Mouse (Mus musculus): ENCODE results near the gene Rps15a. TPM values are rescaled to one million over a fixed set of nuclear protein-coding genes. Genes with fewer than 3 reads are reported as not detected.

The Rps15a gene
- total and polyA plus RNA-seq, 2 experiments from 2014 or later, result 221 to 384 TPM

GRCm38 (mm10) chr7:118103462-118104379, 12.3 kb downstream of the Rps15a start:
- Histone ChIP-seq H3K9me3 (ENCODE audit: low read length) (no peaks in the 10 kb centered on the region), H3K4me2 (ENCODE audit: low read depth) (no peak overlapping the region), H3K27me3 (ENCODE audit: insufficient read depth, low read length) (no peaks in the 10 kb centered on the region), H3K36me3 (ENCODE audit: insufficient read depth) (peaks cover 32% of the 10 kb centered on the region), H3K4me1 (ENCODE audit: insufficient read depth) (no peaks in the 10 kb centered on the region), H3K9ac (no peak overlapping the region), H3K4me3 (ENCODE audit: low read depth, low read length) (no peak overlapping the region), H3K27ac (ENCODE audit: low read depth, low read length) (no peak overlapping the region)
- 40% methylated on average over 5 of the region's 5 CpGs for WGBS
- TF ChIP-seq CTCF (IDR thresholded peaks at IDR 0.05; ENCODE audit: low read depth), result no peak
- peak; percentile 16 for ATAC-seq
- DNase-seq, result no peak

GRCm38 (mm10) chr7:118102678-118103461, 13.1 kb downstream of the Rps15a start:
- WGBS, result 34% methylated on average over 4 of the region's 4 CpGs
- TF ChIP-seq CTCF (IDR thresholded peaks at IDR 0.05; ENCODE audit: low read depth), result no peak
- no peaks in the 10 kb centered on the region for H3K4me1 ChIP-seq (ENCODE audit: insufficient read depth)
- no peaks in the 10 kb centered on the region for H3K9me3 ChIP-seq (ENCODE audit: low read length)
- H3K4me2 ChIP-seq (ENCODE audit: low read depth), result no peak overlapping the region
- H3K27ac ChIP-seq (ENCODE audit: low read depth, low read length), result no peak overlapping the region
- H3K4me3 ChIP-seq (ENCODE audit: low read depth, low read length), result no peak overlapping the region
- H3K36me3 ChIP-seq (ENCODE audit: insufficient read depth), result peaks cover 23% of the 10 kb centered on the region
- DNase-seq, result no peak
- no peak overlapping the region for H3K9ac ChIP-seq
- peak; percentile 23; the same call in 1 of the 2 replicates for ATAC-seq
- H3K27me3 ChIP-seq (ENCODE audit: insufficient read depth, low read length), result no peaks in the 10 kb centered on the region

DNA sequence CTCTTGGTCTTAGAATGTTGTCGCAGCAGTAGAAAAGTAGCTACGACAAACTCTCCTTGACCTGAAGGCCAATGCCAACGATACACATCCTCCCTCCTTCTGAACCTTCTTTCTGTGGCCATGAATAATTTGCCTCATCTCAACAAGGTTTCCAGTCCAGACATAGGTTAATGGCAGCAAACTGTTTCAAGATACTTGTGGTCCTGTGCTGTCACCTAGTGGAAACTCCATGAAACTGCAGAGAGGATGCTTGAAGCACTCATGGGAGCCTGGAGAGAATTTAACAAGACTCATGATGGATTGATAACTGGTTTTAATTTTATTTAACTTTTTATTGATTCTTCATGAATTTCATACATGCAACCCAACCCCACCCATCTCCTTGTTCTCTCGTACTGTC, 13.8 kb downstream of the Rps15a start:
- H3K9ac ChIP-seq, result no peak overlapping the region
- 46% methylated on average over 4 of the region's 4 CpGs for WGBS
- H3K27me3 ChIP-seq (ENCODE audit: insufficient read depth, low read length), result no peaks in the 10 kb centered on the region
- DNase-seq (peak; percentile 84), ATAC-seq (peak; percentile 55; the same call in 1 of the 2 replicates)
- H3K27ac ChIP-seq (ENCODE audit: low read depth, low read length), result no peak overlapping the region
- H3K4me2 ChIP-seq (ENCODE audit: low read depth), result no peak overlapping the region
- H3K4me3 ChIP-seq (ENCODE audit: low read depth, low read length), result no peak overlapping the region
- peaks cover 17% of the 10 kb centered on the region for H3K36me3 ChIP-seq (ENCODE audit: insufficient read depth)
- H3K9me3 ChIP-seq (ENCODE audit: low read length), result no peaks in the 10 kb centered on the region
- H3K4me1 ChIP-seq (ENCODE audit: insufficient read depth), result no peaks in the 10 kb centered on the region
- TF ChIP-seq CTCF (IDR thresholded peaks at IDR 0.05; ENCODE audit: low read depth), result peak; percentile 98

GRCm38 (mm10) chr7:118097615-118098014, 18.4 kb downstream of the Rps15a start:
- H3K4me3 ChIP-seq (ENCODE audit: low read depth, low read length), result no peak overlapping the region
- no peak overlapping the region for H3K4me2 ChIP-seq (ENCODE audit: low read depth)
- no peaks in the 10 kb centered on the region for H3K4me1 ChIP-seq (ENCODE audit: insufficient read depth)
- H3K9ac ChIP-seq, result no peak overlapping the region
- no peak for DNase-seq
- no peak overlapping the region for H3K27ac ChIP-seq (ENCODE audit: low read depth, low read length)
- H3K27me3 ChIP-seq (ENCODE audit: insufficient read depth, low read length), result no peaks in the 10 kb centered on the region
- H3K9me3 ChIP-seq (ENCODE audit: low read length), result no peaks in the 10 kb centered on the region
- ATAC-seq, result no peak
- WGBS, result 74% methylated on average over 7 of the region's 7 CpGs
- TF ChIP-seq CTCF (IDR thresholded peaks at IDR 0.05; ENCODE audit: low read depth), result no peak
- H3K36me3 ChIP-seq (ENCODE audit: insufficient read depth), result no peaks in the 10 kb centered on the region

GRCm38 (mm10) chr7:118079987-118080386, 36.0 kb downstream of the Rps15a start:
- TF ChIP-seq CTCF (IDR thresholded peaks at IDR 0.05; ENCODE audit: low read depth), result no peak
- Histone ChIP-seq H3K9me3 (ENCODE audit: low read length) (no peaks in the 10 kb centered on the region), H3K4me1 (ENCODE audit: insufficient read depth) (no peaks in the 10 kb centered on the region), H3K27ac (ENCODE audit: low read depth, low read length) (no peak overlapping the region), H3K36me3 (ENCODE audit: insufficient read depth) (no peaks in the 10 kb centered on the region), H3K27me3 (ENCODE audit: insufficient read depth, low read length) (no peaks in the 10 kb centered on the region), H3K4me3 (ENCODE audit: low read depth, low read length) (no peak overlapping the region), H3K4me2 (ENCODE audit: low read depth) (no peak overlapping the region), H3K9ac (no peak overlapping the region)
- 88% methylated on average over 4 of the region's 4 CpGs for WGBS
- DNase-seq, result no peak
- ATAC-seq, result no peak

DNA sequence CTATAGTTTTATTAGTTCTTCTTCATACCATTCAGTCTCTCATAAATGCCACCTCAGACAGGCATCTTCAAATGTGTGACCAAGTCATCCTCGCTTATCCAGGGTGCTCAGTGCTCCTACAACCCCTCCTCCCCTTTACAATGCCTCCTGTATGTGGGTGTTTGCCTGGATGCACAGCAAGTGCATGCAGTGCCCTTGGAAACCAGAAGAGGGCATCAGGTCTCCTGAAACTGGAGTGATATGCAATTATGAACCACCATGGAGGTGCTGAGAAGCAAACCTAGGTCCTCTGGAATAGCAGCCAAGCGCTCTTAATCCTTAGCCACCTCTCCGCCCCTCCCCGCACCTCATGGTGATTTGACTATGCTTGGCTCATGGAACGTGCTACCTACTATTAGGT, 36.9 kb downstream of the Rps15a start:
- no peaks in the 10 kb centered on the region for H3K4me1 ChIP-seq (ENCODE audit: insufficient read depth)
- no peak overlapping the region for H3K27ac ChIP-seq (ENCODE audit: low read depth, low read length)
- H3K4me2 ChIP-seq (ENCODE audit: low read depth), result no peak overlapping the region
- no peaks in the 10 kb centered on the region for H3K9me3 ChIP-seq (ENCODE audit: low read length)
- no peaks in the 10 kb centered on the region for H3K36me3 ChIP-seq (ENCODE audit: insufficient read depth)
- no peaks in the 10 kb centered on the region for H3K27me3 ChIP-seq (ENCODE audit: insufficient read depth, low read length)
- WGBS, result 93% methylated on average over 5 of the region's 5 CpGs
- H3K9ac ChIP-seq, result no peak overlapping the region
- ATAC-seq, result no peak
- 0 out of 2 replicates have a peak, but pooled peaks have one; percentile 20 for TF ChIP-seq CTCF (IDR thresholded peaks at IDR 0.05; ENCODE audit: low read depth)
- H3K4me3 ChIP-seq (ENCODE audit: low read depth, low read length), result no peak overlapping the region
- no peak for DNase-seq

GRCm38 (mm10) chr7:118067261-118067660, 48.7 kb downstream of the Rps15a start:
- Histone ChIP-seq H3K4me3 (ENCODE audit: low read depth, low read length) (no peak overlapping the region), H3K36me3 (ENCODE audit: insufficient read depth) (no peaks in the 10 kb centered on the region), H3K4me1 (ENCODE audit: insufficient read depth) (no peaks in the 10 kb centered on the region), H3K9me3 (ENCODE audit: low read length) (no peaks in the 10 kb centered on the region), H3K9ac (no peak overlapping the region), H3K27me3 (ENCODE audit: insufficient read depth, low read length) (no peaks in the 10 kb centered on the region), H3K27ac (ENCODE audit: low read depth, low read length) (no peak overlapping the region), H3K4me2 (ENCODE audit: low read depth) (no peak overlapping the region)
- DNase-seq (no peak), ATAC-seq (no peak)
- no peak for TF ChIP-seq CTCF (IDR thresholded peaks at IDR 0.05; ENCODE audit: low read depth)
- 91% methylated on average over 5 of the region's 5 CpGs for WGBS

Measured in forebrain, postnatal 0 days (tissue).